Mouse (Mus musculus) ES-E14 (cell line): ENCODE data around the gene Rps6kc1. TPM values are rescaled to one million over a fixed set of nuclear protein-coding genes. Genes with fewer than 3 reads are reported as not detected.

ENCODE experiments used
- DNase-seq: peaks from one replicate; pipeline ENCODE4 v3.0.0-alpha.2; 2013; ENCODE audit warnings: low read depth, low spot score
- H3K27ac ChIP-seq: 2 replicates; pipeline ENCODE4 v1.5.1; 2012; ENCODE audit warnings: low read depth, mild to moderate bottlenecking, low read length, moderate library complexity, mixed read lengths; ENCODE audit not compliant: poor library complexity, insufficient read depth, severe bottlenecking
- H3K36me3 ChIP-seq: 2 replicates; pipeline ENCODE4 v1.6.1; 2012; ENCODE audit warnings: mild to moderate bottlenecking, low read length, moderate library complexity, mixed read lengths; ENCODE audit not compliant: control insufficient read depth, poor library complexity, insufficient read depth, severe bottlenecking
- H3K4me1 ChIP-seq, 2 experiments: fragments of 150-350 bp in 1 of 2; sonication (generic) in 1 of 2; 2 replicates each; pipeline ENCODE4 v1.6.1; 2012; ENCODE audit warnings: low read length in 2 of 2, mild to moderate bottlenecking in 1 of 2, mixed read lengths in 1 of 2; ENCODE audit not compliant: control insufficient read depth in 2 of 2, insufficient read depth in 2 of 2, poor library complexity in 1 of 2
- H3K4me3 ChIP-seq, 2 experiments: fragments of 150-350 bp in 1 of 2; sonication (generic) in 1 of 2; 2 replicates each; pipeline ENCODE4 v1.5.1; 2012; ENCODE audit warnings: low read length in 2 of 2, low read depth in 1 of 2, mild to moderate bottlenecking in 1 of 2, mixed read lengths in 1 of 2; ENCODE audit not compliant: insufficient read depth in 1 of 2, poor library complexity in 1 of 2, severe bottlenecking in 1 of 2
- H3K9ac ChIP-seq: 2 replicates; pipeline ENCODE4 v1.6.1; 2012; ENCODE audit warnings: low read depth, mild to moderate bottlenecking, low read length, mixed read lengths; ENCODE audit not compliant: poor library complexity, insufficient read depth, severe bottlenecking
- H3K9me3 ChIP-seq: fragments of 150-350 bp; sonication (generic); 2 replicates; pipeline ENCODE4 v1.6.1; 2012; ENCODE audit warnings: low read depth, mild to moderate bottlenecking, low read length; ENCODE audit not compliant: control insufficient read depth, insufficient read depth
- CHD2 ChIP-seq: IDR thresholded peaks from 2 replicates; pipeline ENCODE4 v1.6.1; 2014; ENCODE audit warnings: mild to moderate bottlenecking, low read depth, low read length, inconsistent platforms
- HCFC1 ChIP-seq: IDR thresholded peaks from 2 replicates; pipeline ENCODE4 v1.6.1; 2012; ENCODE audit warnings: low read length, inconsistent platforms, borderline replicate concordance; ENCODE audit not compliant: insufficient read depth
- MAFK ChIP-seq: IDR thresholded peaks from 2 replicates; pipeline ENCODE4 v1.6.1; 2014; ENCODE audit warnings: mild to moderate bottlenecking, low read depth, low read length, inconsistent platforms; ENCODE audit not compliant: insufficient read depth
- ZC3H11A ChIP-seq: IDR thresholded peaks from 2 replicates; pipeline ENCODE4 v1.6.1; 2012; ENCODE audit warnings: low read depth, mild to moderate bottlenecking, inconsistent platforms, low read length, borderline replicate concordance
- ZNF384 ChIP-seq: IDR thresholded peaks from 2 replicates; pipeline ENCODE4 v1.6.1; 2012; ENCODE audit warnings: low read depth, low read length, inconsistent platforms
- in situ Hi-C, 2 experiments: fragments of 600-800 bp; cut with MboI; formaldehyde crosslinking; loops; one replicate each; pipeline ENCODE4 v1.15.1; 2025; ENCODE audit warnings: low sequenced_read_pairs in 2 of 2, inconsistent platforms in 1 of 2; ENCODE audit not compliant: unreplicated experiment in 2 of 2
- total RNA-seq: library from RNA; depleted of rRNA; stranded (reverse); fragments of 300-350 nt; gene quantifications from 2 replicates; pipeline ENCODE4 v1.2.3, GENCODE M21; 2012

The Rps6kc1 gene
- total RNA-seq, 1 experiment = 19.3 TPM

DNA sequence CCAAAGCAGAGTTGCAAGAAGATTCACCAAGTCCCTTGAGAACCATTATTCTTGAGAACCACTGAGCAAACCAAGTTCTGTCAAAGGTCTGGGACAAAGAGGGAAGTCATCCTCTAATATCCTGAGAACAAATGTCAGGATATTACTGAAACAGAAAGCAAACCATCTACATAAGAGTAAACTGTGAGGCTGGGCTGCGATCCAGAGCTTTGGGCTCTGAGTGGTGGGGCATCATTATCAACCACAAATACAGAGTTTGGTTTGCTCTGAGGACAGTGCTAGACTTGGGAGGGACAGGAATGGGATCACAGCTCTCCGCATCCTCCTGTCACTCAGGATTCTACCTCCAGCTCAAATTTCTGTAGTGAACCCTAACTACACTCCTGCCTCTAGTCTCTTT, 144.8 kb downstream of the Rps6kc1 start:
- H3K4me1 ChIP-seq = no peaks in the 10 kb centered on the region
- no peaks in the 10 kb centered on the region for H3K9me3 ChIP-seq
- TF ChIP-seq CHD2 (no peak), MAFK (no peak), HCFC1 (no peak), ZNF384 (no peak), ZC3H11A (no peak)
- in situ Hi-C loops = no loop called here
- H3K4me3 ChIP-seq = no peak overlapping the region
- H3K36me3 ChIP-seq = no peaks in the 10 kb centered on the region
- H3K9ac ChIP-seq = no peak overlapping the region
- no peak overlapping the region for H3K27ac ChIP-seq
- no peak for DNase-seq

DNA sequence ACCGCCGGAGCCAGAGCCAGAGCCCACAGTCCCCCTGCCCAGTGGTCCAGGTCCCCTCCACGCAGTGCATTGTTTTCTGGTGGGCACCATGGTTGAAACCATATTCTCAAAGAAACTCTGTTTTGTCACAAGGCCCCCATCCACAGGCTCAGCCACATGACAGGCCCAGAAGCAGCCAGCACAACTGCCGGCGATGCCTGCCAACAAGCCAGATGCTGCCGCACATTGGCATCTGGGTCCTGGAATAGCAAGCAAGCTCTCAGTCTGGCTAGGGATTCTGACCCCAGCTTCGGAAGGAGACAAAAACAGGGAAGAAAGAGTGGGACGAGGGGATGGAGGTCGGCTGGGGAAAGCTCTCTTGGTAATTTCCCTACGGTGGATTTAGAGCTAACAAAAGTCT, 147.8 kb downstream of the Rps6kc1 start:
- DNase-seq = no peak
- Histone ChIP-seq H3K4me3 (no peak overlapping the region), H3K27ac (no peak overlapping the region), H3K9ac (no peak overlapping the region), H3K4me1 (no peaks in the 10 kb centered on the region), H3K9me3 (no peaks in the 10 kb centered on the region), H3K36me3 (no peaks in the 10 kb centered on the region)
- in situ Hi-C loops = no loop called here
- TF ChIP-seq CHD2 = no peak
- no peak for TF ChIP-seq HCFC1
- TF ChIP-seq MAFK = no peak
- no peak for TF ChIP-seq ZNF384
- TF ChIP-seq ZC3H11A = no peak

DNA sequence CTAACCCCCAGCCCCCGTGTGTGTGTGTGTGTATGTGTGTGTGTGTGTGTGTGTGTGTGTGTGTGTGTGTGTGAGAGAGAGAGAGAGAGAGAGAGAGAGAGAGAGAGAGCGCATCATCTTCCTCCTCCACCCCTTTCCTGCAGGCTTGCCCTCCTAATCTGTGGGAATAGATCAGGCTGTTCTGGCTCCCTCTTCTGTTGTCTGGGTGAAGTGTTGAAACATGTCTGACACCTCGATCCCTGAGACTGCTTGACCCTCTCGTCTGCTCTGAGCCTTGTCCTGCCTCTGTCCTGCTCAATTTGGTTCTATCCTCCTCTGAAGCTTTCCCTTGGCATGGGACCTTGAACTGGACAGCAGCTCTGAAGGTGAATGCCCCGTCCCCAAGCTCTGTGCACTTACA, 149.8 kb downstream of the Rps6kc1 start:
- no peak for DNase-seq
- H3K27ac ChIP-seq = no peak overlapping the region
- TF ChIP-seq HCFC1 (no peak), MAFK (no peak), ZC3H11A (no peak), ZNF384 (no peak)

DNA sequence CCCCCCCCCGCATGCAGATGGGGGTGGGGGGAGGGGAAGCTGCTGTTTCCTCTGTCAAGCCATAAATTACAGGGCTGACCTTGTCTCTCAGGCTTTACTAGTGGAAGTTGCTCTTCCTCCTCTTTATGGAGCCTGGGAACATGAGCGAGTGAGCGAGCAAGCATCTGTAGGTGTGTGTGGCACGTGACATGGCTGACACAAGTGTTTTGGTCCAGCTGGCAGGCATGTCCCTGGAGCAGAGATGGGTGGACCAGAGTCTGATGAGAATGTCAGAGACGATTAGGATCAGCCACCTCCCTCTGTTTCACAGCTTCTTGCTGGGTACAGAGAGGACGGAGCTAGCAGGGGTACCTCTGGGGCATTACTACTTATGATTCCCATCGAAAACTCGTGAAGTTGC, 153.7 kb downstream of the Rps6kc1 start:
- in situ Hi-C loops = no loop called here

More for the DNA sequence above, 149.8 kb downstream of the Rps6kc1 start:
- Histone ChIP-seq H3K36me3 (no peaks in the 10 kb centered on the region), H3K4me1 (no peaks in the 10 kb centered on the region), H3K4me3 (no peak overlapping the region), H3K9ac (no peak overlapping the region), H3K9me3 (no peaks in the 10 kb centered on the region)
- in situ Hi-C loops = no loop called here

More for the DNA sequence above, 153.7 kb downstream of the Rps6kc1 start:
- H3K9me3 ChIP-seq = no peaks in the 10 kb centered on the region
- H3K9ac ChIP-seq = no peak overlapping the region
- DNase-seq = no peak
- no peak overlapping the region for H3K27ac ChIP-seq
- TF ChIP-seq ZC3H11A = no peak
- no peak for TF ChIP-seq CHD2
- TF ChIP-seq ZNF384 = no peak
- TF ChIP-seq HCFC1 = no peak
- no peak for TF ChIP-seq MAFK
- no peak overlapping the region for H3K4me3 ChIP-seq
- no peaks in the 10 kb centered on the region for H3K4me1 ChIP-seq
- no peaks in the 10 kb centered on the region for H3K36me3 ChIP-seq
